Mouse (Mus musculus) G1E (cell line): ENCODE measurements around the gene Gcnt3. TPM values are rescaled to one million over a fixed set of nuclear protein-coding genes. Genes with fewer than 3 reads are reported as not detected.

Experiments used
- ATAC-seq: 2 replicates; pipeline ENCODE4 v1.8.0; 2016; ENCODE audit warnings: mild to moderate bottlenecking; ENCODE audit not compliant: insufficient number of reproducible peaks, poor library complexity, low FRiP score, severe bottlenecking; ENCODE audit errors: extremely low read depth
- DNase-seq: peaks from one replicate; pipeline ENCODE4 v3.0.0; 2012; ENCODE audit warnings: low spot score
- H3K27me3 ChIP-seq: 2 replicates; pipeline ENCODE4 v1.6.1; 2012; ENCODE audit warnings: mild to moderate bottlenecking, low read length, inconsistent platforms; ENCODE audit not compliant: insufficient read depth
- H3K36me3 ChIP-seq: replicated peaks from 2 replicates; pipeline ENCODE3; 2012; ENCODE audit warnings: mild to moderate bottlenecking, inconsistent platforms
- H3K4me1 ChIP-seq: 2 replicates; pipeline ENCODE4 v1.6.1; 2012; ENCODE audit warnings: low read depth, low read length, inconsistent platforms, mixed read lengths; ENCODE audit not compliant: insufficient read depth
- H3K4me3 ChIP-seq: 2 replicates; pipeline ENCODE4 v1.5.1; 2012; ENCODE audit warnings: low read depth, mild to moderate bottlenecking, inconsistent platforms, low read length, moderate library complexity, mixed read lengths
- H3K9me3 ChIP-seq: replicated peaks from 2 replicates; pipeline ENCODE4 v1.6.1; 2012; ENCODE audit warnings: inconsistent platforms
- CTCF ChIP-seq: IDR thresholded peaks from 2 replicates; pipeline ENCODE4 v1.5.1; 2012; ENCODE audit warnings: low read depth, low read length, inconsistent platforms, mixed read lengths
- GATA1 ChIP-seq: IDR thresholded peaks from 2 replicates; pipeline ENCODE4 v1.6.1; 2012; ENCODE audit warnings: borderline replicate concordance, low read length, inconsistent platforms, mixed read lengths
- GATA2 ChIP-seq: IDR thresholded peaks from 2 replicates; pipeline ENCODE4 v1.6.1; 2012; ENCODE audit warnings: low read depth, low read length, inconsistent platforms, borderline replicate concordance
- POLR2AphosphoS5 ChIP-seq: IDR thresholded peaks from 2 replicates; pipeline ENCODE4 v1.6.1; 2012; ENCODE audit warnings: low read depth, low read length, inconsistent platforms; ENCODE audit not compliant: insufficient replicate concordance
- TAL1 ChIP-seq: conservative IDR thresholded peaks from 2 replicates; pipeline ENCODE4 v1.6.1; 2012; ENCODE audit warnings: low read depth, low read length, inconsistent platforms, mixed read lengths
- polyA plus RNA-seq: library from polyadenylated mRNA; stranded (reverse); fragments of >175 nt; gene quantifications from 2 replicates; pipeline ENCODE4 v1.2.3, GENCODE M21; 2012
- total RNA-seq, 2 experiments: library from RNA; stranded (forward) in 1 of 2; stranded (reverse) in 1 of 2; fragments of 200-1000 nt in 1 of 2; fragments of >200 nt in 1 of 2; fragmentation: Nextera tagmentation in 1 of 2; gene quantifications; 2 replicates each; pipeline ENCODE4 v1.2.3; 2014 to 2017

The Gcnt3 gene
- not detected in 2 replicates for total RNA-seq (2014; fragmentation: Nextera tagmentation)
- total RNA-seq (2017): 0.11 TPM in 1 of 2 replicates, not detected in the other
- polyA plus RNA-seq: not detected in 2 replicates

GRCm38 (mm10) chr9:70037988-70038387 lies at the start of gene Gcnt3:
Gcnt3 (minus strand) TSS chr9:70038088.
- Histone ChIP-seq H3K27me3 (peaks cover 31% of the 10 kb centered on the region), H3K36me3 (no peaks in the 10 kb centered on the region), H3K4me3 (no peak within 1 kb of the TSS), H3K9me3 (no peaks in the 10 kb centered on the region), H3K4me1 (peaks cover 6% of the 10 kb centered on the region)
- no peak for TF ChIP-seq GATA1
- no peak for TF ChIP-seq TAL1
- TF ChIP-seq GATA2: no peak
- no peak for TF ChIP-seq CTCF
- TF ChIP-seq POLR2AphosphoS5: no peak
- DNase-seq: no peak
- no peak for ATAC-seq

GRCm38 (mm10) chr9:70087379-70087778 lies 49.5 kb upstream of the Gcnt3 start:
- no peak overlapping the region for H3K4me3 ChIP-seq
- H3K4me1 ChIP-seq: peaks cover 7% of the 10 kb centered on the region
- H3K27me3 ChIP-seq: no peaks in the 10 kb centered on the region; the same call in 1 of the 2 replicates
- TF ChIP-seq CTCF (no peak), GATA2 (no peak), POLR2AphosphoS5 (no peak), GATA1 (no peak), TAL1 (no peak)
- H3K36me3 ChIP-seq: no peaks in the 10 kb centered on the region
- DNase-seq: no peak
- ATAC-seq: no peak
- no peaks in the 10 kb centered on the region for H3K9me3 ChIP-seq

- no peak for DNase-seq
- no peak for ATAC-seq
- H3K4me3 ChIP-seq: no peak overlapping the region
- H3K36me3 ChIP-seq: no peaks in the 10 kb centered on the region
- H3K9me3 ChIP-seq: no peaks in the 10 kb centered on the region
- peaks cover 8% of the 10 kb centered on the region for H3K4me1 ChIP-seq
- no peaks in the 10 kb centered on the region; the same call in 1 of the 2 replicates for H3K27me3 ChIP-seq
- TF ChIP-seq CTCF (no peak), GATA2 (no peak), GATA1 (no peak), POLR2AphosphoS5 (no peak), TAL1 (no peak)
Measured at GRCm38 (mm10) chr9:70086091-70086490, 48.2 kb upstream of the Gcnt3 start.

- TF ChIP-seq GATA2 (no peak), TAL1 (no peak), CTCF (0 out of 2 replicates have a peak, but pooled peaks have one; percentile 18)
- Histone ChIP-seq H3K27me3 (peaks cover 3% of the 10 kb centered on the region), H3K4me3 (no peak overlapping the region), H3K9me3 (no peaks in the 10 kb centered on the region), H3K36me3 (no peaks in the 10 kb centered on the region), H3K4me1 (peaks cover 15% of the 10 kb centered on the region)
- DNase-seq (no peak), ATAC-seq (no peak)
Measured at GRCm38 (mm10) chr9:70084107-70084506, 46.2 kb upstream of the Gcnt3 start.

- no peaks in the 10 kb centered on the region for H3K36me3 ChIP-seq
- H3K4me3 ChIP-seq: no peak overlapping the region
- TF ChIP-seq CTCF (no peak), TAL1 (no peak), GATA2 (no peak), POLR2AphosphoS5 (no peak), GATA1 (no peak)
- no peaks in the 10 kb centered on the region for H3K9me3 ChIP-seq
- peaks cover 17% of the 10 kb centered on the region for H3K4me1 ChIP-seq
- ATAC-seq (no peak), DNase-seq (no peak)
- peaks cover 9% of the 10 kb centered on the region for H3K27me3 ChIP-seq
Measured at GRCm38 (mm10) chr9:70082357-70083204, 44.7 kb upstream of the Gcnt3 start.

GRCm38 (mm10) chr9:70081767-70082166 lies 43.9 kb upstream of the Gcnt3 start:
- H3K4me1 ChIP-seq: peaks cover 17% of the 10 kb centered on the region
- no peaks in the 10 kb centered on the region for H3K9me3 ChIP-seq
- TF ChIP-seq POLR2AphosphoS5 (no peak), CTCF (no peak), TAL1 (no peak)
- H3K36me3 ChIP-seq: no peaks in the 10 kb centered on the region
- no peak overlapping the region for H3K4me3 ChIP-seq
- DNase-seq: no peak
- peaks cover 14% of the 10 kb centered on the region for H3K27me3 ChIP-seq
- ATAC-seq: no peak
